Mouse (Mus musculus): ENCODE results near the gene Notch2.

Notch2 gene

GRCm38 (mm10) chr3:98013401-98014281 is at the start of gene Notch2:
TSS of gene Notch2 (plus strand) at chr3:98013527.
- DNase-seq (ENCODE audit: low read depth): peak; percentile 91

- DNase-seq (ENCODE audit: low read depth): no peak
Measured at GRCm38 (mm10) chr3:97964878-97965353, 48.4 kb upstream of the Notch2 start.

GRCm38 (mm10) chr3:97967627-97968026 is 45.7 kb upstream of the Notch2 start:
- DNase-seq (ENCODE audit: low read depth): peak; percentile 35

- no peak for DNase-seq (ENCODE audit: low read depth)
Measured at GRCm38 (mm10) chr3:97968191-97968590, 45.1 kb upstream of the Notch2 start.

- DNase-seq (ENCODE audit: low read depth): no peak
Measured at GRCm38 (mm10) chr3:97969019-97969418, 44.3 kb upstream of the Notch2 start.

GRCm38 (mm10) chr3:97971117-97971516 is 42.2 kb upstream of the Notch2 start:
- no peak for DNase-seq (ENCODE audit: low read depth)

- DNase-seq (ENCODE audit: low read depth): no peak
Measured at GRCm38 (mm10) chr3:97972200-97972599, 41.1 kb upstream of the Notch2 start.

- DNase-seq (ENCODE audit: low read depth): no peak
Measured at GRCm38 (mm10) chr3:97972707-97973106, 40.6 kb upstream of the Notch2 start.

GRCm38 (mm10) chr3:97973306-97973705 is 40.0 kb upstream of the Notch2 start:
- no peak for DNase-seq (ENCODE audit: low read depth)

GRCm38 (mm10) chr3:97974197-97974770 is 39.0 kb upstream of the Notch2 start:
- DNase-seq (ENCODE audit: low read depth): no peak

- DNase-seq (ENCODE audit: low read depth): no peak
Measured at GRCm38 (mm10) chr3:97976706-97977105, 36.6 kb upstream of the Notch2 start.

GRCm38 (mm10) chr3:97978710-97979109 is 34.6 kb upstream of the Notch2 start:
- no peak for DNase-seq (ENCODE audit: low read depth)

- no peak for DNase-seq (ENCODE audit: low read depth)
Measured at GRCm38 (mm10) chr3:97980683-97981327, 32.5 kb upstream of the Notch2 start.

GRCm38 (mm10) chr3:97981376-97981906 is 31.9 kb upstream of the Notch2 start:
- no peak for DNase-seq (ENCODE audit: low read depth)

- DNase-seq (ENCODE audit: low read depth): no peak
Measured at GRCm38 (mm10) chr3:97984870-97985506, 28.3 kb upstream of the Notch2 start.

GRCm38 (mm10) chr3:97985691-97986090 is 27.6 kb upstream of the Notch2 start:
- DNase-seq (ENCODE audit: low read depth): no peak

- no peak for DNase-seq (ENCODE audit: low read depth)
Measured at GRCm38 (mm10) chr3:97987153-97987552, 26.2 kb upstream of the Notch2 start.

GRCm38 (mm10) chr3:97988756-97989155 is 24.6 kb upstream of the Notch2 start:
- no peak for DNase-seq (ENCODE audit: low read depth)

- DNase-seq (ENCODE audit: low read depth): no peak
Measured at GRCm38 (mm10) chr3:97990576-97990975, 22.8 kb upstream of the Notch2 start.

GRCm38 (mm10) chr3:97992289-97992688 is 21.0 kb upstream of the Notch2 start:
- no peak for DNase-seq (ENCODE audit: low read depth)

- no peak for DNase-seq (ENCODE audit: low read depth)
Measured at GRCm38 (mm10) chr3:97993196-97993595, 20.1 kb upstream of the Notch2 start.

- DNase-seq (ENCODE audit: low read depth): no peak
Measured at GRCm38 (mm10) chr3:97993920-97994545, 19.3 kb upstream of the Notch2 start.
